Mouse (Mus musculus) liver, embryonic 12.5 days (tissue): ENCODE results near the gene Ush2a. TPM values are rescaled to one million over a fixed set of nuclear protein-coding genes. Genes with fewer than 3 reads are reported as not detected.

Experiments used
- ATAC-seq: fragments of 200-750 bp; cut with Nextera tagmentation; 2 replicates; pipeline ENCODE4 v1.8.0; 2017; ENCODE audit warnings: moderate number of reproducible peaks, mild to moderate bottlenecking, moderate library complexity
- H3K27ac ChIP-seq: fragments of 300-500 bp; sonication (generic); 2 replicates; pipeline ENCODE4 v1.5.1; 2016; ENCODE audit warnings: mild to moderate bottlenecking
- H3K27me3 ChIP-seq: fragments of 300-500 bp; sonication (generic); replicated peaks from 2 replicates; pipeline ENCODE4 v1.6.1; 2016; ENCODE audit warnings: mild to moderate bottlenecking, moderate library complexity
- H3K36me3 ChIP-seq: fragments of 300-500 bp; sonication (generic); 2 replicates; pipeline ENCODE4 v1.6.1; 2016; ENCODE audit warnings: mild to moderate bottlenecking, moderate library complexity
- H3K4me1 ChIP-seq: fragments of 300-500 bp; sonication (generic); 2 replicates; pipeline ENCODE4 v1.6.1; 2016
- H3K4me2 ChIP-seq: fragments of 300-500 bp; sonication (generic); 2 replicates; pipeline ENCODE4 v1.6.1; 2016; ENCODE audit warnings: mild to moderate bottlenecking, moderate library complexity
- H3K4me3 ChIP-seq: fragments of 300-500 bp; sonication (generic); 2 replicates; pipeline ENCODE4 v1.5.1; 2016; ENCODE audit warnings: mild to moderate bottlenecking, moderate library complexity
- H3K9ac ChIP-seq: fragments of 300-500 bp; sonication (generic); 2 replicates; pipeline ENCODE4 v1.6.1; 2016; ENCODE audit warnings: mild to moderate bottlenecking, moderate library complexity
- H3K9me3 ChIP-seq: fragments of 300-500 bp; sonication (generic); replicated peaks from 2 replicates; pipeline ENCODE4 v1.6.1; 2016; ENCODE audit warnings: mild to moderate bottlenecking, moderate library complexity
- WGBS: fragments of 180-500 bp; shearing (Covaris S2); methylation state at CpG from one replicate; pipeline ENCODE4 v1.1.7; 2016; ENCODE audit not compliant: insufficient replicate concordance; 5-methylcytosine and 5-hydroxymethylcytosine counted together
- polyA plus RNA-seq: library from polyadenylated mRNA; unstranded; fragments of >200 nt; fragmentation: Nextera tagmentation; extraction: Ambion mirVana; gene quantifications from 2 replicates; pipeline ENCODE4 v1.2.1, GENCODE M21; 2016

Ush2a gene
- polyA plus RNA-seq, 1 experiment from 2014 or later = 0.06 TPM

GRCm38 (mm10) chr1:188407176-188407575 is 145.4 kb downstream of the Ush2a start:
- no peaks in the 10 kb centered on the region for H3K9me3 ChIP-seq
- H3K27me3 ChIP-seq = no peaks in the 10 kb centered on the region
- ATAC-seq = peak; percentile 77
- H3K4me2 ChIP-seq = no peak overlapping the region
- no peak overlapping the region for H3K9ac ChIP-seq
- no peaks in the 10 kb centered on the region for H3K36me3 ChIP-seq
- H3K4me3 ChIP-seq = no peak overlapping the region
- 50% methylated on average over 4 of the region's 4 CpGs for WGBS
- peaks cover 14% of the 10 kb centered on the region for H3K4me1 ChIP-seq
- H3K27ac ChIP-seq = no peak overlapping the region

GRCm38 (mm10) chr1:188407613-188408386 is 146.0 kb downstream of the Ush2a start:
- no peaks in the 10 kb centered on the region for H3K36me3 ChIP-seq
- no peaks in the 10 kb centered on the region for H3K27me3 ChIP-seq
- peaks cover 14% of the 10 kb centered on the region for H3K4me1 ChIP-seq
- 59% methylated on average over 8 of the region's 8 CpGs for WGBS
- H3K4me2 ChIP-seq = no peak overlapping the region
- no peak overlapping the region for H3K9ac ChIP-seq
- no peak overlapping the region for H3K27ac ChIP-seq
- ATAC-seq = peak; percentile 64
- no peaks in the 10 kb centered on the region for H3K9me3 ChIP-seq
- no peak overlapping the region for H3K4me3 ChIP-seq

GRCm38 (mm10) chr1:188410547-188410946 is 148.7 kb downstream of the Ush2a start:
- WGBS = 48% methylated on average over 3 of the region's 3 CpGs
- H3K4me3 ChIP-seq = no peak overlapping the region
- no peak overlapping the region for H3K4me2 ChIP-seq
- H3K27me3 ChIP-seq = no peaks in the 10 kb centered on the region
- H3K36me3 ChIP-seq = no peaks in the 10 kb centered on the region
- H3K9me3 ChIP-seq = no peaks in the 10 kb centered on the region
- no peak for ATAC-seq
- peaks cover 14% of the 10 kb centered on the region for H3K4me1 ChIP-seq
- H3K9ac ChIP-seq = no peak overlapping the region
- H3K27ac ChIP-seq = no peak overlapping the region

GRCm38 (mm10) chr1:188420543-188420942 is 158.7 kb downstream of the Ush2a start:
- ATAC-seq = no peak
- Histone ChIP-seq H3K9me3 (no peaks in the 10 kb centered on the region), H3K36me3 (no peaks in the 10 kb centered on the region), H3K27ac (no peak overlapping the region), H3K4me1 (no peaks in the 10 kb centered on the region), H3K27me3 (no peaks in the 10 kb centered on the region), H3K4me3 (no peak overlapping the region), H3K4me2 (no peak overlapping the region), H3K9ac (no peak overlapping the region)
- WGBS = 67% methylated on average over 2 of the region's 2 CpGs

GRCm38 (mm10) chr1:188428172-188428571 is 166.3 kb downstream of the Ush2a start:
- Histone ChIP-seq H3K27ac (no peak overlapping the region), H3K27me3 (no peaks in the 10 kb centered on the region), H3K36me3 (no peaks in the 10 kb centered on the region), H3K4me1 (no peaks in the 10 kb centered on the region), H3K4me2 (no peak overlapping the region), H3K4me3 (no peak overlapping the region), H3K9ac (no peak overlapping the region), H3K9me3 (no peaks in the 10 kb centered on the region)
- 73% methylated on average over 6 of the region's 6 CpGs for WGBS
- no peak for ATAC-seq

- Histone ChIP-seq H3K36me3 (no peaks in the 10 kb centered on the region), H3K4me2 (no peak overlapping the region), H3K9me3 (no peaks in the 10 kb centered on the region), H3K9ac (no peak overlapping the region), H3K27me3 (no peaks in the 10 kb centered on the region), H3K27ac (no peak overlapping the region), H3K4me1 (no peaks in the 10 kb centered on the region), H3K4me3 (no peak overlapping the region)
- 43% methylated on average over 3 of the region's 3 CpGs for WGBS
- ATAC-seq = no peak
Observed at GRCm38 (mm10) chr1:188430689-188431088, 168.9 kb downstream of the Ush2a start.

GRCm38 (mm10) chr1:188447964-188448363 is 186.1 kb downstream of the Ush2a start:
- Histone ChIP-seq H3K4me2 (no peak overlapping the region), H3K27ac (no peak overlapping the region), H3K9me3 (no peaks in the 10 kb centered on the region), H3K36me3 (no peaks in the 10 kb centered on the region), H3K4me1 (no peaks in the 10 kb centered on the region), H3K9ac (no peak overlapping the region), H3K27me3 (no peaks in the 10 kb centered on the region), H3K4me3 (no peak overlapping the region)
- 55% methylated on average over 5 of the region's 5 CpGs for WGBS
- no peak for ATAC-seq

- no peak for ATAC-seq
- H3K4me3 ChIP-seq = no peak overlapping the region
- H3K27me3 ChIP-seq = no peaks in the 10 kb centered on the region
- H3K9ac ChIP-seq = no peak overlapping the region
- H3K4me1 ChIP-seq = no peaks in the 10 kb centered on the region
- H3K36me3 ChIP-seq = no peaks in the 10 kb centered on the region
- 73% methylated on average over 13 of the region's 13 CpGs for WGBS
- no peak overlapping the region for H3K4me2 ChIP-seq
- no peak overlapping the region for H3K27ac ChIP-seq
- H3K9me3 ChIP-seq = no peaks in the 10 kb centered on the region
Observed at GRCm38 (mm10) chr1:188456466-188457175, 194.8 kb downstream of the Ush2a start.

- WGBS = 52% methylated on average over 13 of the region's 13 CpGs
- no peaks in the 10 kb centered on the region for H3K4me1 ChIP-seq
- no peak overlapping the region for H3K9ac ChIP-seq
- no peak overlapping the region for H3K27ac ChIP-seq
- no peak for ATAC-seq
- no peaks in the 10 kb centered on the region for H3K9me3 ChIP-seq
- no peak overlapping the region for H3K4me2 ChIP-seq
- no peaks in the 10 kb centered on the region for H3K27me3 ChIP-seq
- no peak overlapping the region for H3K4me3 ChIP-seq
- H3K36me3 ChIP-seq = no peaks in the 10 kb centered on the region
Observed at GRCm38 (mm10) chr1:188457221-188458008, 195.6 kb downstream of the Ush2a start.

GRCm38 (mm10) chr1:188461203-188461602 is 199.4 kb downstream of the Ush2a start:
- no peaks in the 10 kb centered on the region for H3K27me3 ChIP-seq
- H3K4me2 ChIP-seq = no peak overlapping the region
- H3K4me1 ChIP-seq = no peaks in the 10 kb centered on the region
- no peak overlapping the region for H3K27ac ChIP-seq
- 55% methylated on average over 2 of the region's 2 CpGs for WGBS
- ATAC-seq = no peak
- no peaks in the 10 kb centered on the region for H3K36me3 ChIP-seq
- H3K4me3 ChIP-seq = no peak overlapping the region
- H3K9me3 ChIP-seq = no peaks in the 10 kb centered on the region
- H3K9ac ChIP-seq = no peak overlapping the region

GRCm38 (mm10) chr1:188464653-188465052 is 202.8 kb downstream of the Ush2a start:
- H3K4me1 ChIP-seq = no peaks in the 10 kb centered on the region
- H3K4me2 ChIP-seq = no peak overlapping the region
- H3K36me3 ChIP-seq = no peaks in the 10 kb centered on the region
- H3K27ac ChIP-seq = no peak overlapping the region
- H3K27me3 ChIP-seq = no peaks in the 10 kb centered on the region
- 0 out of 2 replicates have a peak, but pooled peaks have one; percentile 61 for ATAC-seq
- no peak overlapping the region for H3K9ac ChIP-seq
- no peaks in the 10 kb centered on the region for H3K9me3 ChIP-seq
- H3K4me3 ChIP-seq = no peak overlapping the region

GRCm38 (mm10) chr1:188468371-188468783 is 206.6 kb downstream of the Ush2a start:
- Histone ChIP-seq H3K27me3 (no peaks in the 10 kb centered on the region), H3K4me3 (no peak overlapping the region), H3K9ac (no peak overlapping the region), H3K4me1 (no peaks in the 10 kb centered on the region), H3K36me3 (no peaks in the 10 kb centered on the region), H3K27ac (no peak overlapping the region), H3K9me3 (no peaks in the 10 kb centered on the region), H3K4me2 (no peak overlapping the region)
- WGBS = 84% methylated on average over 10 of the region's 10 CpGs
- no peak for ATAC-seq
